ENCODE assay signal across 20 mouse cellular contexts in the genomic region with DNA sequence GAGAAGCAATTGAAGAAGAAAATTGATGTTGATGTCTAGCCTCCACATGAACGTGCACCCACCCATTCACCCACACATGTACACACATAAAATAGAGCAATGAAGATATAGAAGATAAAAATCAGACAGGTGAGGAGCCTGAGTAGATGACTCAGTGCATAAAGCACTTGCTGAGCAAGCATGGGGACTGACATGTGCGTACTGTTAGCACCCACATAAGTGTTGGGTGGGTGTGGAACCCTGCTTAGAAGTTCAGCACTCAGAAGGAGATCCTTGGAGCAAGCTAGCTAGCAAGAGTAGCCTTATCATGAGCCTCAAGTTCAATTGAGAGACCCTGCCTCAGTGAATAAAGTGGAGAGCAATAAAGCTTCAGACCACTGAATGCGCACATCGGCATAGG.
DNase-seq lines count a peak whose midpoint lies in the region; ATAC-seq lines count a peak whose summit lies in the region.
"Had no signal": no experiment of that assay in that cellular context is flagged by ENCODE, and none has a peak within 500 bp of the region (broad histone marks: within the 10 kb centered on the region; RNA-seq: fewer than 3 reads in every experiment).

No protein-coding gene starts in this region.

- no peak for DNase-seq in frontal cortex, postnatal 14 days (ENCODE audit: low spot score in 2 of 2)
- DNase-seq in brain, adult 2 months (ENCODE audit: low read depth, low spot score) = peak; percentile 74
- peak; percentile 46 for DNase-seq in telencephalon, adult 2 months (ENCODE audit: low read depth, low spot score)
- DNase-seq in urinary bladder, postnatal 25 days (ENCODE audit: low spot score) = no peak
- no peak for DNase-seq in layer of hippocampus, adult 18-20 months (ENCODE audit: low spot score in 2 of 2)
- DNase-seq: adrenal gland, adult 2 months; adrenal gland, adult 8-10 months; adrenal gland, postnatal 10 days; adrenal gland, postnatal 14 days; adrenal gland, postnatal 25 days; adrenal gland, postnatal 36 days; B cell, adult 2 months; cerebellum, adult 11 months; cerebellum, adult 11-12 months; cerebellum, adult 18-20 months; cerebellum, adult 2 months had no signal

- ATAC-seq in frontal cortex, adult (ENCODE audit: low TSS enrichment) = peak; percentile 83
- ATAC-seq: activated CD4-positive, CD25-positive, alpha-beta regulatory T cell, adult 4 months; CD4-positive, CD25-positive, alpha-beta regulatory T cell, adult 4 months; Patski had no signal

Comparison
In these comparisons a context has a peak if more than half of its experiments do, and no peak if none do; other contexts are left out.
1. DNase-seq: peak in brain, adult 2 months (single experiment) and telencephalon, adult 2 months (single experiment); none in frontal cortex, postnatal 14 days (0 of 2), urinary bladder, postnatal 25 days (single experiment) and layer of hippocampus, adult 18-20 months (0 of 2).